25 mouse cellular contexts compared by ENCODE assay signal in the genomic region with DNA sequence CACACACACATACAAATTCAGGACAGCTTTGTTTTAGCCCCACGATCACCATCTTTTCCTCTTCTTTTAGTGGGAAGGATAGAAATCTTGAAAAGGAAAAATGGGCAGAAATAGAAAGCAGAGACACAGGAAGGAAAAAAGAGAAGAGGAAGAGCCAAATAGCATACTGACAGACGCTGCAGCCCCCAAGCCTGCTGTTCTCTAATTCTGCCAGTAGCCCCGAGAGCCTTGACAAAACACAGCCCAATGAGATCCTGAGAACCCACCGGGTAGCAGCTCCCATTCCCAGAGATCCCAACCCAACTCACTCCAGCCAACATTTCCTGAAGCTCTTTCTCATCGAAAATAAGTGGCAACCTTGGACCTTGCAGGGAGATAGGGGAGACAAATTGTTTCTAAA.
"Had no signal": no experiment of that assay in that cellular context is flagged by ENCODE, and none has a peak within 500 bp of the region (broad histone marks: within the 10 kb centered on the region; RNA-seq: fewer than 3 reads in every experiment).

No protein-coding gene starts in this region.

- DNase-seq: gastrocnemius, postnatal 14 days; gastrocnemius, postnatal 36 days; heart, adult 11 months; heart, adult 2 months; heart, postnatal 14 days; heart, postnatal 36 days; kidney, adult 11 months; kidney, adult 2 months; kidney, adult 9 months; kidney, postnatal 14 days; kidney, postnatal 36 days; left cerebral cortex, postnatal 4 days had no signal

- H3K27me3 ChIP-seq: heart, embryonic 15.5 days; hindbrain, embryonic 15.5 days had no signal

- H3K27ac ChIP-seq: heart, adult 2 months; heart, embryonic 13.5 days; heart, embryonic 15.5 days; hindbrain, embryonic 13.5 days; hindbrain, embryonic 15.5 days; hindbrain, postnatal 0 days; kidney, embryonic 15.5 days; kidney, postnatal 0 days; limb, embryonic 13.5 days; limb, embryonic 15.5 days; liver, embryonic 12.5 days; liver, embryonic 14.5 days had no signal

- H3K4me1 ChIP-seq: heart, embryonic 13.5 days; heart, embryonic 15.5 days; hindbrain, embryonic 13.5 days; hindbrain, embryonic 15.5 days; kidney, embryonic 15.5 days; limb, embryonic 13.5 days; limb, embryonic 15.5 days; liver, embryonic 12.5 days had no signal

- H3K36me3 ChIP-seq: heart, embryonic 13.5 days; heart, embryonic 15.5 days; hindbrain, embryonic 13.5 days; hindbrain, embryonic 15.5 days; kidney, embryonic 15.5 days; limb, embryonic 13.5 days; limb, embryonic 15.5 days; liver, embryonic 12.5 days had no signal

- H3K9ac ChIP-seq: heart, embryonic 13.5 days; heart, embryonic 15.5 days; hindbrain, embryonic 13.5 days; hindbrain, embryonic 15.5 days; kidney, embryonic 15.5 days; limb, embryonic 13.5 days; limb, embryonic 15.5 days; liver, embryonic 12.5 days; liver, embryonic 14.5 days had no signal

- H3K4me3 ChIP-seq: heart, adult 2 months; heart, embryonic 13.5 days; heart, embryonic 15.5 days; hindbrain, embryonic 13.5 days; hindbrain, embryonic 15.5 days; kidney, embryonic 15.5 days; limb, embryonic 13.5 days; limb, embryonic 15.5 days; liver, embryonic 12.5 days had no signal

- H3K4me2 ChIP-seq: heart, embryonic 11.5 days; heart, embryonic 13.5 days; heart, embryonic 15.5 days; hindbrain, embryonic 13.5 days; hindbrain, embryonic 15.5 days; kidney, embryonic 15.5 days; limb, embryonic 13.5 days; limb, embryonic 15.5 days; liver, embryonic 12.5 days had no signal

- ATAC-seq: hindbrain, postnatal 0 days; intestine, embryonic 16.5 days; liver, embryonic 12.5 days had no signal

- H3K9me3 ChIP-seq: heart, embryonic 13.5 days; heart, embryonic 15.5 days; hindbrain, embryonic 13.5 days; hindbrain, embryonic 15.5 days; kidney, embryonic 15.5 days; limb, embryonic 13.5 days; limb, embryonic 15.5 days; liver, embryonic 12.5 days had no signal
